In genomic region chr19:24281288-24281980, GRCm38 (mm10) we compare ENCODE assay signal across 8 mouse cellular contexts. TPM values are rescaled to one million over a fixed set of nuclear protein-coding genes. Genes with fewer than 3 reads are reported as not detected.
A peak's percentile ranks its signal among the peaks of the same experiment; 100 is the strongest.
DNase-seq lines count a peak whose midpoint lies in the region; ATAC-seq lines count a peak whose summit lies in the region.

No protein-coding gene starts in this region.

- no peak for DNase-seq in heart, adult 9 months (ENCODE audit: low spot score in 2 of 2)
- DNase-seq in intestine, embryonic 14.5 days (ENCODE audit: low spot score): no peak
- DNase-seq in spleen, postnatal 14 days (ENCODE audit: low spot score in 2 of 2): no peak
- DNase-seq in thymus, postnatal 10 days (ENCODE audit: low spot score in 2 of 2): no peak
- no peak for DNase-seq in cerebellum, postnatal 10 days

- 0 out of 2 replicates have a peak overlapping the region, but pooled peaks have one; percentile 93 for H3K9ac ChIP-seq in heart, embryonic 13.5 days
- no peak overlapping the region for H3K9ac ChIP-seq in intestine, embryonic 14.5 days (ENCODE audit: low read length)
- no peak overlapping the region for H3K9ac ChIP-seq in midbrain, embryonic 13.5 days (replicated peaks)

- WGBS in heart, embryonic 13.5 days: 70% methylated on average over 7 of the region's 7 CpGs
- WGBS in intestine, embryonic 14.5 days: 67% methylated on average over 7 of the region's 7 CpGs
- 64% methylated on average over 7 of the region's 7 CpGs for WGBS in midbrain, embryonic 13.5 days

- peak overlapping the region; percentile 91 for H3K4me2 ChIP-seq in heart, embryonic 13.5 days
- peak overlapping the region; percentile 84 for H3K4me2 ChIP-seq in intestine, embryonic 14.5 days (ENCODE audit: low read length)
- peak overlapping the region; percentile 86 for H3K4me2 ChIP-seq in midbrain, embryonic 13.5 days (replicated peaks)

- no peaks in the 10 kb centered on the region for H3K9me3 ChIP-seq in heart, embryonic 13.5 days
- H3K9me3 ChIP-seq in intestine, embryonic 14.5 days (ENCODE audit: control insufficient read depth, low read length): no peaks in the 10 kb centered on the region
- H3K9me3 ChIP-seq in midbrain, embryonic 13.5 days: no peaks in the 10 kb centered on the region

- peak overlapping the region; percentile 77 for H3K4me3 ChIP-seq in heart, embryonic 13.5 days
- H3K4me3 ChIP-seq in intestine, embryonic 14.5 days (ENCODE audit: low read depth, low read length): peak overlapping the region; percentile 69
- peak overlapping the region; percentile 62; the same call in 1 of the 2 replicates for H3K4me3 ChIP-seq in midbrain, embryonic 13.5 days (replicated peaks)

- no peak overlapping the region for H3K27ac ChIP-seq in heart, embryonic 13.5 days (replicated peaks)
- no peak overlapping the region for H3K27ac ChIP-seq in intestine, embryonic 14.5 days (ENCODE audit: low read depth)
- no peak overlapping the region for H3K27ac ChIP-seq in midbrain, embryonic 13.5 days

- H3K27me3 ChIP-seq in heart, embryonic 13.5 days (replicated peaks): no peaks in the 10 kb centered on the region
- H3K27me3 ChIP-seq in intestine, embryonic 14.5 days (replicated peaks; ENCODE audit: control insufficient read depth, insufficient read depth, low read length): no peaks in the 10 kb centered on the region
- no peaks in the 10 kb centered on the region for H3K27me3 ChIP-seq in midbrain, embryonic 13.5 days

- H3K4me1 ChIP-seq in heart, embryonic 13.5 days: peaks cover 21% of the 10 kb centered on the region
- H3K4me1 ChIP-seq in intestine, embryonic 14.5 days (replicated peaks; ENCODE audit: control insufficient read depth, insufficient read depth, low read length): peaks cover 5% of the 10 kb centered on the region
- H3K4me1 ChIP-seq in midbrain, embryonic 13.5 days (replicated peaks): peaks cover 12% of the 10 kb centered on the region

- H3K36me3 ChIP-seq in heart, embryonic 13.5 days: peaks cover 9% of the 10 kb centered on the region
- no peaks in the 10 kb centered on the region; the same call in 1 of the 2 replicates for H3K36me3 ChIP-seq in intestine, embryonic 14.5 days (ENCODE audit: control insufficient read depth, insufficient read depth, low read length)
- peaks cover 4% of the 10 kb centered on the region; the same call in 1 of the 2 replicates for H3K36me3 ChIP-seq in midbrain, embryonic 13.5 days

- ATAC-seq in heart, embryonic 13.5 days (ENCODE audit: extremely low read depth, insufficient number of reproducible peaks, low FRiP score, low TSS enrichment): no peak
- peak; percentile 6; the same call in 1 of the 2 replicates for ATAC-seq in common myeloid progenitor, adult 5-6 weeks (replicated peaks; ENCODE audit: low read depth, poor library complexity, severe bottlenecking)
- no peak; the same call in 1 of the 2 replicates for ATAC-seq in intestine, embryonic 14.5 days (replicated peaks; ENCODE audit: low FRiP score, low TSS enrichment, low read depth)
- ATAC-seq in midbrain, embryonic 13.5 days: no peak

RNA-seq across cellular contexts. Expression of gene Fxn, which starts 1.0 kb away (rescaled TPM):
- 60.9 and 64.0 TPM in 2 replicates for polyA plus RNA-seq in heart, embryonic 13.5 days (2015; fragmentation: Nextera tagmentation; extraction: Ambion mirVana)
- 29.9 TPM in 2 replicates for total RNA-seq in common myeloid progenitor, adult 5-6 weeks (2017)
- polyA plus RNA-seq in intestine, embryonic 14.5 days (2014; fragmentation: Nextera tagmentation; extraction: Ambion mirVana): 46.5 and 51.9 TPM in 2 replicates
- polyA plus RNA-seq in midbrain, embryonic 13.5 days (2015; fragmentation: Nextera tagmentation; extraction: Ambion mirVana): 40.1 and 41.4 TPM in 2 replicates

RNA-seq across cellular contexts. Expression of gene Tjp2, which starts 56.6 kb away (rescaled TPM):
- 21.6 and 22.7 TPM in 2 replicates for polyA plus RNA-seq in heart, embryonic 13.5 days (2015; fragmentation: Nextera tagmentation; extraction: Ambion mirVana)
- 5.8 and 6.3 TPM in 2 replicates for total RNA-seq in common myeloid progenitor, adult 5-6 weeks (2017)
- polyA plus RNA-seq in intestine, embryonic 14.5 days (2014; fragmentation: Nextera tagmentation; extraction: Ambion mirVana): 38.0 and 41.9 TPM in 2 replicates
- 13.6 and 13.9 TPM in 2 replicates for polyA plus RNA-seq in midbrain, embryonic 13.5 days (2015; fragmentation: Nextera tagmentation; extraction: Ambion mirVana)
